Mouse (Mus musculus): Measurements from ENCODE around the gene Homer1. TPM values are rescaled to one million over a fixed set of nuclear protein-coding genes. Genes with fewer than 3 reads are reported as not detected.

Homer1 gene
- 3.3 and 3.5 TPM in 2 replicates for polyA plus RNA-seq (2015; fragmentation: Nextera tagmentation; extraction: Ambion mirVana)

DNA sequence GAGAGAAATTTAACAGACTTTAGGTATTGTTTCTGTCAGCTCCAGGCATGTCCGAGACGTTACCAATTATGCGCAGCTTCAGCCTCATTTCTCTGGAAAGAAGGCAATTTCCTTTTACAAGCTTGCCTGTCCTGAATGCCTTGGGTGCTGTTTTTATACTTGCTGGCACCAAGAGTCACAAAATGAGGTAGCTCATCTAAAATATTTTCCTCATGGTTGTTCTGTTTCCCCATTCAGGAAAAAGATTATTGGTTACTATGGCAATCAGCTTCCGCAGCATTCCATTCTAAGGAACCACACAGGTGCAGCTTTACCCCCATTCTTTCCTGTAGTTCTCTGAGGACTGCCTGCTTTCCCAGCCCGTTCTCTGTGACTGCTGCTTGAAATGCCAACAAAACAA, at the start of gene Homer1:
Homer1 (plus strand) TSS at position 320 of the 400 bp plus-strand sequence.
- Histone ChIP-seq H3K4me2 (replicated peaks; ENCODE audit: low read depth) (no peak within 1 kb of the TSS), H3K4me1 (replicated peaks; ENCODE audit: control insufficient read depth, insufficient read depth, low read length) (no peaks in the 10 kb centered on the region), H3K4me3 (ENCODE audit: low read depth, low read length) (no peak within 1 kb of the TSS), H3K27me3 (replicated peaks; ENCODE audit: control insufficient read depth, insufficient read depth, low read length) (no peaks in the 10 kb centered on the region), H3K27ac (ENCODE audit: low read depth, low read length) (no peak within 1 kb of the TSS), H3K9ac (ENCODE audit: low read depth, low read length) (no peak within 1 kb of the TSS), H3K36me3 (ENCODE audit: control insufficient read depth, insufficient read depth) (no peaks in the 10 kb centered on the region), H3K9me3 (ENCODE audit: control insufficient read depth) (no peaks in the 10 kb centered on the region)
- no peak for TF ChIP-seq CTCF (IDR thresholded peaks at IDR 0.05; ENCODE audit: low read depth)
- WGBS = 82% methylated on average over 5 of the region's 5 CpGs
- ATAC-seq = no peak

DNA sequence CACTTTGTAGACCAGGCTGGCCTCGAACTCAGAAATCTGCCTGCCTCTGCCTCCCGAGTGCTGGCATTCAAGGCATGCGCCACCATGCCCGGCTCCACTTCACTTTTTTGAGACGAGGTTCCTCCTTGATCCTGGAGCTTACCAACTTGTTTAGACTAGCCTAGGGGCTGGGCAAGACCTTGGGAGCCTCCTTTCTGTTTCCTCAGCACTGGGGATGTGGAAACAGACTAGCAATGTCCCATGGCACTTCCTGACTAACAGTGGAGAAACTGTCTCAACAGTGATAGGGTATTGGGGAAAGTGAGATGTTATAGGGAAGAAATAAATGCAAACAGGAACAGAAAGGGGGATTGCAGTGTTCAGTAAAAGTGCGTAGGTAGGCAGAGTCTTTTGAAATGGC, 47.7 kb upstream of the Homer1 start:
- no peaks in the 10 kb centered on the region for H3K9me3 ChIP-seq (ENCODE audit: control insufficient read depth)
- H3K4me3 ChIP-seq (ENCODE audit: low read depth, low read length) = no peak overlapping the region
- H3K9ac ChIP-seq (ENCODE audit: low read depth, low read length) = no peak overlapping the region
- H3K36me3 ChIP-seq (ENCODE audit: control insufficient read depth, insufficient read depth) = no peaks in the 10 kb centered on the region
- TF ChIP-seq CTCF (IDR thresholded peaks at IDR 0.05; ENCODE audit: low read depth) = no peak
- H3K27me3 ChIP-seq (replicated peaks; ENCODE audit: control insufficient read depth, insufficient read depth, low read length) = no peaks in the 10 kb centered on the region
- no peak overlapping the region for H3K4me2 ChIP-seq (replicated peaks; ENCODE audit: low read depth)
- no peak overlapping the region for H3K27ac ChIP-seq (ENCODE audit: low read depth, low read length)
- 86% methylated on average over 6 of the region's 6 CpGs for WGBS
- ATAC-seq = no peak
- no peaks in the 10 kb centered on the region for H3K4me1 ChIP-seq (replicated peaks; ENCODE audit: control insufficient read depth, insufficient read depth, low read length)

DNA sequence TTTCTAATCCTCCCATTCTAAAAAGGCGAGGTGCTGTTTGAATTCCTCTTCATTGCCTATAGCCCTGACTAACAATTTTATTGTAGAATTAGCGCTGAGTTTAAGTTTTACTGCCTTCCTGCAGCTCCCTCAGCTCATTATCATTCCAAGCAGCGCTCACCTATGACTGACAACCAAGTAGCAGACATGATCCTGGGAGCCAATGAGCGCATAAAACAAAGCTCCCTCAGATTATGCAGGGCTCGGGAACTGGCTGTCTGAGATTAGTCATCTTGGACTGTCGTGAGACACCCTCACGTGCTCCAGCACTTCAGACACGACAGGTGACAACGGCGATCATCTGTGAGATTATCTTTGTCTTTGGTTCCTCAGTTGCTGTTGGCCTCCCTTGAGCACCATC, 47.3 kb upstream of the Homer1 start:
- TF ChIP-seq CTCF (IDR thresholded peaks at IDR 0.05; ENCODE audit: low read depth) = no peak
- no peak for ATAC-seq
- no peak overlapping the region for H3K4me3 ChIP-seq (ENCODE audit: low read depth, low read length)
- no peaks in the 10 kb centered on the region for H3K27me3 ChIP-seq (replicated peaks; ENCODE audit: control insufficient read depth, insufficient read depth, low read length)
- H3K27ac ChIP-seq (ENCODE audit: low read depth, low read length) = no peak overlapping the region
- H3K4me2 ChIP-seq (replicated peaks; ENCODE audit: low read depth) = no peak overlapping the region
- 62% methylated on average over 10 of the region's 10 CpGs for WGBS
- no peaks in the 10 kb centered on the region for H3K9me3 ChIP-seq (ENCODE audit: control insufficient read depth)
- no peaks in the 10 kb centered on the region for H3K4me1 ChIP-seq (replicated peaks; ENCODE audit: control insufficient read depth, insufficient read depth, low read length)
- H3K9ac ChIP-seq (ENCODE audit: low read depth, low read length) = no peak overlapping the region
- H3K36me3 ChIP-seq (ENCODE audit: control insufficient read depth, insufficient read depth) = no peaks in the 10 kb centered on the region

DNA sequence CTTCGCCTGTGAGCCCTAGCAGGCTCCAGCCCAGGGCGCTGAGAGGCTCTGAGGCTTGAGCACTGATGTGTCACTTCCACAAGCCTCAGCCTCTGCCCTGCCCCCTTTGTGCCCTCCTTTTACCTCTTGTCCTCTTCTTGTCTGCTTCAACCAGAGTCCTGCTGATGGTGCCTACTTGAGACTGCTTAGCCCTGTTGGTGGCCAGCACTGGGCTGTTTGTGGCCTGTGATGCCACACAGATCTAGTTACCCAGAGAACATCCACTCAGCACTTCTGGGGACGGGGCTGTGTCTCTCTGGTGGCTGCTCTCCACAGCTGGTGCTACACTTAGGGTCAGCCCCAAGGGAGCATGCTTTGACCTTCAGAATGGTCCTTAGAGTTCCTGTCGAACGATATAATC, 46.5 kb upstream of the Homer1 start:
- H3K9me3 ChIP-seq (ENCODE audit: control insufficient read depth) = no peaks in the 10 kb centered on the region
- 85% methylated on average over 5 of the region's 5 CpGs for WGBS
- H3K27ac ChIP-seq (ENCODE audit: low read depth, low read length) = no peak overlapping the region
- no peak for TF ChIP-seq CTCF (IDR thresholded peaks at IDR 0.05; ENCODE audit: low read depth)
- no peaks in the 10 kb centered on the region for H3K36me3 ChIP-seq (ENCODE audit: control insufficient read depth, insufficient read depth)
- ATAC-seq = no peak
- H3K27me3 ChIP-seq (replicated peaks; ENCODE audit: control insufficient read depth, insufficient read depth, low read length) = no peaks in the 10 kb centered on the region
- no peaks in the 10 kb centered on the region for H3K4me1 ChIP-seq (replicated peaks; ENCODE audit: control insufficient read depth, insufficient read depth, low read length)
- no peak overlapping the region for H3K9ac ChIP-seq (ENCODE audit: low read depth, low read length)
- H3K4me3 ChIP-seq (ENCODE audit: low read depth, low read length) = no peak overlapping the region
- H3K4me2 ChIP-seq (replicated peaks; ENCODE audit: low read depth) = no peak overlapping the region

DNA sequence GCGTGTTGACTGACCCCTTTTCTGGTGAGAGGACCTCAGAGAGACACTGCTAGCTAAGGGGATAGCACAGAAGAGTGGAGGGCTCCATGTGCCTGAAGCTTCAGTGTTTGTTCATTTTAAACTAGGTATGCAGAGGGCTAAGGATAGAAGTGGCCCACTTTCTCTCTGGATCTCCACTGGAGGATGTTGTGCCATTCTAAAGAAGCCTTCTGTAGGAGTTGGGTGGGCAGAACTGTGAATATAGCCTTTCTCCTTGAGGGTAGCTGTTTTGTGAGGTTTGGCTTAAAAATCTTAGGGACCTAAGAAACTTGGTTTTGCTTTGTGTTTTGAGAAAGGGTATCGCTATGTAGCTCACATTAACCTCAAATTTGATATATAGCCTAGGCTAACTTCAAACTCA, 32.3 kb upstream of the Homer1 start:
- Histone ChIP-seq H3K9ac (ENCODE audit: low read depth, low read length) (no peak overlapping the region), H3K4me1 (replicated peaks; ENCODE audit: control insufficient read depth, insufficient read depth, low read length) (no peaks in the 10 kb centered on the region), H3K27me3 (replicated peaks; ENCODE audit: control insufficient read depth, insufficient read depth, low read length) (no peaks in the 10 kb centered on the region), H3K4me2 (replicated peaks; ENCODE audit: low read depth) (no peak overlapping the region), H3K27ac (ENCODE audit: low read depth, low read length) (no peak overlapping the region), H3K4me3 (ENCODE audit: low read depth, low read length) (no peak overlapping the region), H3K9me3 (ENCODE audit: control insufficient read depth) (no peaks in the 10 kb centered on the region), H3K36me3 (ENCODE audit: control insufficient read depth, insufficient read depth) (no peaks in the 10 kb centered on the region)
- 89% methylated on average over 2 of the region's 2 CpGs for WGBS
- no peak for ATAC-seq
- no peak for TF ChIP-seq CTCF (IDR thresholded peaks at IDR 0.05; ENCODE audit: low read depth)

DNA sequence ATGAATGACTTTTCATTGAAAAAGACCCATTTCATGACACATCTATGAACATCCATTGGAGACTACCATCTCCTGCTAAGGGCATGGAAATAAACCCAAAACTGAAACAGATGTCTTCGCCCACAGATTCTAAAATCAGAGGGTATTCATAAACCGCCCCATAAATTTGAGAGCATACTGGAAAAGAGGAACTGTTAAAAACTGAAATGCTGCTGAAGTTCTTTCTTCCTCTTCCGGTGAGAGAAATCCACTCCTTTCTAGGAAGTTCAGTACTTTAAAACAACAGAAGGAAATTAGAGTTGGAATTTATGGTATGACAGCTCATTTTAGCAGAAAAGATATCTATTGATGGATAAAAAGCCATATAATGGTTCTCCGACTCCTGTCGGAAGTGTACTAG, 1.1 kb downstream of the Homer1 start:
- H3K9ac ChIP-seq (ENCODE audit: low read depth, low read length) = no peak overlapping the region
- 88% methylated on average over 5 of the region's 5 CpGs for WGBS
- H3K4me3 ChIP-seq (ENCODE audit: low read depth, low read length) = no peak overlapping the region
- H3K9me3 ChIP-seq (ENCODE audit: control insufficient read depth) = no peaks in the 10 kb centered on the region
- no peaks in the 10 kb centered on the region for H3K4me1 ChIP-seq (replicated peaks; ENCODE audit: control insufficient read depth, insufficient read depth, low read length)
- no peak for ATAC-seq
- H3K27ac ChIP-seq (ENCODE audit: low read depth, low read length) = no peak overlapping the region
- no peak for TF ChIP-seq CTCF (IDR thresholded peaks at IDR 0.05; ENCODE audit: low read depth)
- no peak overlapping the region for H3K4me2 ChIP-seq (replicated peaks; ENCODE audit: low read depth)
- H3K27me3 ChIP-seq (replicated peaks; ENCODE audit: control insufficient read depth, insufficient read depth, low read length) = no peaks in the 10 kb centered on the region
- H3K36me3 ChIP-seq (ENCODE audit: control insufficient read depth, insufficient read depth) = no peaks in the 10 kb centered on the region

DNA sequence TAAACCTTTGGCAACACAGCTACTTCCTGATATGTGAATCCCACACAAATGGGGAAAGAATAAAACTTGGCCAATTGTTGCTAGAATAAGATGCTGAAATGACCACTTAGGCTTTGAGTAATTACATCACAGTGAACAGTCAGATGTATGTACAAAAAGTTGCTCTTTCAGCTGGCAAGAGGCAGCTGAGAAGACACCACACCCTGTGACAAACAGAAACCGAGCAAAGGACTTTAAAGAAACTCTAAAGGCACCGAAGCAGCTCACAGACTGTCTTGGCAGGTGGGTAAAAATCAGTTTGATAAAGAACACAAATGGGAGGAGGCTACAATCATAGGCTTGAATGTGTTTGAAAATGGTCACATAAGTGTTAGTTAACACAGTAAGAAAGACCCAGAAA, 1.6 kb downstream of the Homer1 start:
- ATAC-seq = no peak
- TF ChIP-seq CTCF (IDR thresholded peaks at IDR 0.05; ENCODE audit: low read depth) = no peak
- Histone ChIP-seq H3K4me1 (replicated peaks; ENCODE audit: control insufficient read depth, insufficient read depth, low read length) (no peaks in the 10 kb centered on the region), H3K9me3 (ENCODE audit: control insufficient read depth) (no peaks in the 10 kb centered on the region), H3K9ac (ENCODE audit: low read depth, low read length) (no peak overlapping the region), H3K27me3 (replicated peaks; ENCODE audit: control insufficient read depth, insufficient read depth, low read length) (no peaks in the 10 kb centered on the region), H3K36me3 (ENCODE audit: control insufficient read depth, insufficient read depth) (no peaks in the 10 kb centered on the region), H3K27ac (ENCODE audit: low read depth, low read length) (no peak overlapping the region), H3K4me2 (replicated peaks; ENCODE audit: low read depth) (no peak overlapping the region), H3K4me3 (ENCODE audit: low read depth, low read length) (no peak overlapping the region)
- 60% methylated on average over 2 of the region's 2 CpGs for WGBS
